Mouse (Mus musculus) small intestine, adult 2 months (tissue): ENCODE data around the gene Cul7.

Experiments
- CTCF ChIP-seq: fragments of 200-500 bp; IDR thresholded peaks from 2 replicates; pipeline ENCODE4 v1.5.1; 2012; ENCODE audit warnings: low read depth, mild to moderate bottlenecking, control low read depth, inconsistent platforms, low read length, moderate library complexity, mixed read lengths; ENCODE audit not compliant: insufficient replicate concordance, insufficient read length; ENCODE audit errors: extremely low read depth
- POLR2A ChIP-seq: fragments of 200-500 bp; IDR thresholded peaks from 2 replicates; pipeline ENCODE4 v1.6.1; 2012; ENCODE audit warnings: low read depth, mild to moderate bottlenecking, control low read depth, inconsistent platforms, low read length, moderate library complexity

GRCm38 (mm10) chr17:46623819-46624557, 26.1 kb upstream of the Cul7 start:
- no peak for TF ChIP-seq POLR2A
- no peak for TF ChIP-seq CTCF
